Mouse (Mus musculus) forebrain, embryonic 10.5 days (tissue): ENCODE results near the gene Nkx1-2. TPM values are rescaled to one million over a fixed set of nuclear protein-coding genes. Genes with fewer than 3 reads are reported as not detected.
A peak's percentile ranks its signal among the peaks of the same experiment; 100 is the strongest.

Experiments
- DNase-seq: peaks from one replicate; pipeline ENCODE4 v3.0.0-alpha.2; 2017; ENCODE audit warnings: low spot score; ENCODE audit errors: extremely low spot score
- H3K27ac ChIP-seq: fragments of 300-500 bp; sonication (generic); 2 replicates; pipeline ENCODE4 v1.5.1; 2016; ENCODE audit warnings: mild to moderate bottlenecking
- H3K27me3 ChIP-seq: fragments of 300-500 bp; sonication (generic); 2 replicates; pipeline ENCODE4 v1.6.1; 2016; ENCODE audit warnings: mild to moderate bottlenecking; ENCODE audit not compliant: poor library complexity, severe bottlenecking
- H3K36me3 ChIP-seq: fragments of 300-500 bp; sonication (generic); replicated peaks from 2 replicates; pipeline ENCODE4 v1.6.1; 2016; ENCODE audit warnings: mild to moderate bottlenecking, moderate library complexity
- H3K4me1 ChIP-seq: fragments of 300-500 bp; sonication (generic); 2 replicates; pipeline ENCODE4 v1.6.1; 2016
- H3K4me3 ChIP-seq: fragments of 300-500 bp; sonication (generic); 2 replicates; pipeline ENCODE4 v1.5.1; 2016; ENCODE audit warnings: mild to moderate bottlenecking, moderate library complexity
- H3K9me3 ChIP-seq: fragments of 300-500 bp; sonication (generic); 2 replicates; pipeline ENCODE4 v1.6.1; 2016; ENCODE audit warnings: mild to moderate bottlenecking, moderate library complexity
- WGBS: fragments of 180-500 bp; shearing (Covaris S2); methylation state at CpG from one replicate; pipeline ENCODE4 v1.1.7; 2016; 5-methylcytosine and 5-hydroxymethylcytosine counted together
- polyA plus RNA-seq: library from polyadenylated mRNA; unstranded; fragments of >200 nt; fragmentation: Nextera tagmentation; extraction: Ambion mirVana; gene quantifications from 2 replicates; pipeline ENCODE4 v1.2.1, GENCODE M21; 2016

Gene Nkx1-2
- polyA plus RNA-seq, 1 experiment from 2014 or later = 0.09 TPM

DNA sequence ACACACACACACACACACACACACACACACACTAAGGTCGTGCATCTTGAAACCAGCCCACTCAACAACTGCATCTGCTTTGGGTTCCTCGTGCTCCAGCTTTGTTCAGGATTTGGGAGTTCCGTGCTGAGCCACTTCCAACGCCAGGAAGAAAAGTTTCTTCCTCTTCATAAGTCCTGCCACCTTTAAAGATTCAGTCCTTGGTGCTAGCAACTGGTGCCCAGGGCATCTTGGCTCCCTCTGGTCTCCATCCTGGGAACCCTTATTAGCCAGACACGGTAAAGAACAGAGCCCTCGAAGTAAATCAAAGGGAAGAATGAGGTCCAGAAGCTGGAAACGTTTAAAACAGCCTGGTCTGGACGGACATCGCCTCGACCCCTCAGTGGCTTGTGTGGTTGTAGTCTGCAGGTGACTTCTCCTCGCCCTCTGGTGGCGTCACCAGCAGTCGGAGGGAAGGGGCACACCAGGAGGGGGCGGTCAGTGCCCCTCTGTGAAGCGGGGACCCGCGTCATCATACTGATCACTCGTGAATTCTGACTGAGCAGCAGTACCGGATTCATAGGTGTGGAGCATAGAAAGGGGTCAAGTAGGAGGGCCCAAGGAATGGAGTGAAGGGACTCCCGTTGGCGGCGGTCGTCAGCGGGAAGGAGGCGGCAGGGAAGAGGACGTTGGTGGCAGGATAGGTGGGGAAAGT is 2.7 kb downstream of the Nkx1-2 start:
- H3K9me3 ChIP-seq = no peaks in the 10 kb centered on the region
- no peaks in the 10 kb centered on the region for H3K36me3 ChIP-seq
- DNase-seq = no peak
- H3K27me3 ChIP-seq = peaks cover 98% of the 10 kb centered on the region
- peaks cover 48% of the 10 kb centered on the region for H3K4me1 ChIP-seq
- WGBS = 3% methylated on average over 26 of the region's 26 CpGs
- peak overlapping the region; percentile 57 for H3K4me3 ChIP-seq
- no peak overlapping the region for H3K27ac ChIP-seq

DNA sequence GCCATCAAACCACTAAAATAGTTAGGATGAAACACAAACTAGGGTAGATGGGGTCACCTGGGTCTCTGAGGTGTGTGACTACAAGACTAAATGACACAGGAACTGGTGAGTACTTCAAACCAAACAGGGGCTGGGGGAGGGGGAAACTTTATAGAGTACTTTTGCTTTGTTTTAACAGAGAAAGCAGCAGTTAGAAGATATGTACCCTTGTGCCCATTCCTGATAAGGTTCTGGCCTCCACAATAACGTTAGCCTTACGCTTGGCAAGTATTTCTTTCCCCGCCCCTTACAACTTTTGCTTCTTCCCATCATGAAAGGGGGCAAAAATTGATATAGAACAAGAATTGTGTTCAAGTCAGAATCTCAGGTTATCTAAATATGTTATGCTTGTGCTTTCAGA is 3.6 kb downstream of the Nkx1-2 start:
- Histone ChIP-seq H3K27me3 (peaks cover 97% of the 10 kb centered on the region), H3K9me3 (no peaks in the 10 kb centered on the region)

DNA sequence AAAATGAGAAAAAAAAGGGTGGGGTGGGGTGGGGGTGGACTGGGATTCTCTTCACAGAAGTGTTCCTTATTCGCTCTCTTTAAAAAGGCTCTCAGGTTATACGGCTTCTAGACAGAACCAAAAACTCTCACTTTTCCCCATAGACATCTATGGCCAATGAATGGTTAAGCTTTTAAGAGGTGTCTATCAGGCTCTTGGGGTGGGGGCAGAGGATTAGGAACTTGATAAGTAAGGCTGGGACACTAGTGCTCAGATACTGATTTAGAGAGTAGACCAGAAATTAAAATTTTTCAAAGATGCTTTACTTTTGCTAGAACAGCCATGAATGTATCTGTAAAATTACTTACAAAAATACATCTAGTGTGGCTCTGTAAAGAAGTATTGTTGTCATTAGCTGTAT is 5.1 kb downstream of the Nkx1-2 start:
- peaks cover 82% of the 10 kb centered on the region for H3K27me3 ChIP-seq
- H3K36me3 ChIP-seq = no peaks in the 10 kb centered on the region
- DNase-seq = no peak
- H3K4me3 ChIP-seq = no peak overlapping the region
- H3K4me1 ChIP-seq = peaks cover 26% of the 10 kb centered on the region
- WGBS = 90% methylated on average over 2 of the region's 2 CpGs
- no peak overlapping the region for H3K27ac ChIP-seq
- no peaks in the 10 kb centered on the region for H3K9me3 ChIP-seq

More for the DNA sequence above, 3.6 kb downstream of the Nkx1-2 start:
- peaks cover 41% of the 10 kb centered on the region for H3K4me1 ChIP-seq
- DNase-seq = no peak
- no peak overlapping the region for H3K4me3 ChIP-seq
- H3K27ac ChIP-seq = no peak overlapping the region
- no peaks in the 10 kb centered on the region for H3K36me3 ChIP-seq
- WGBS = 80% methylated on average over 3 of the region's 3 CpGs

DNA sequence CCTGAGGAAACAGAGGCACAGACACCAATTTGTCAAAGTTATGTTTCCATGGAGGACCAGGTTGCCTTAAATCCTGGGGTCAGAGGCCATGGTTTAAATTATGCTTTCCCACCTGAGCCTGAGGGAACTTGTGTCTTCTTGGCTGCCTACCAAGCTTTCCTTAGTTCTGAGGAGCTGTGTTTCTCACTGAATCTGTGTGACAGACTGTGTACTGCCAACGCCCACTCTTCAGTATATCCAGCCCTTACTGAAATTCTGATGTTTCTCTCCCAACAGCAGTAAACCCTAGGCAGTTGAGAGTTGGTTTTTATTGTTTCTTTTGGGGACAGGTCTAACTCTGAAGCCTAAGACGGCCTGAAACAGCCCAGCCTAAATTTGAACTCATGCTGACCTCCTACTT is 5.7 kb downstream of the Nkx1-2 start:
- H3K36me3 ChIP-seq = no peaks in the 10 kb centered on the region
- no peak for DNase-seq
- WGBS = 78% methylated on average over 2 of the region's 2 CpGs
- peaks cover 77% of the 10 kb centered on the region for H3K27me3 ChIP-seq
- no peaks in the 10 kb centered on the region for H3K9me3 ChIP-seq
- no peak overlapping the region for H3K4me3 ChIP-seq
- H3K27ac ChIP-seq = no peak overlapping the region
- H3K4me1 ChIP-seq = peaks cover 21% of the 10 kb centered on the region

DNA sequence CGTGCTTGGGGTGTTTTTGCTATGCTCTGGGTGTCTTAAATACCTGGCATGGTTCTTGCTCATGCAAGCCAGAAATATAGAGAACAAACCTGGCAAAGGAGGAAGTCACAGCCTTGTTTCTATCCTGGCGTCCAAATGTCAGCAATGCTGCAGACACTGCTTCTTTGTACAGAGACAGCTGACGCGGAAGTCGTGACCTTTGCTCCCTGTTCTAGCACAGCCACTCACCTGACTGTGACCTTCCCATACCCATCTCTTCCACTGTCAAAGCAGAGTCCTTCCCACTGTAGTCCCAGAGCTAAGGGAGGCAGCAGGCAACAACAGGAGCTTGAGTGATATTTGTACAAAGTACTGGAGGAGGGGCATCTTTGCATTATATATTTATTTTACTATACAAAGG is 9.8 kb downstream of the Nkx1-2 start:
- no peak overlapping the region for H3K4me3 ChIP-seq
- no peaks in the 10 kb centered on the region for H3K36me3 ChIP-seq
- no peaks in the 10 kb centered on the region for H3K4me1 ChIP-seq
- no peak overlapping the region for H3K27ac ChIP-seq
- WGBS = 58% methylated on average over 5 of the region's 5 CpGs
- DNase-seq = no peak
- H3K9me3 ChIP-seq = no peaks in the 10 kb centered on the region
- peaks cover 35% of the 10 kb centered on the region for H3K27me3 ChIP-seq

DNA sequence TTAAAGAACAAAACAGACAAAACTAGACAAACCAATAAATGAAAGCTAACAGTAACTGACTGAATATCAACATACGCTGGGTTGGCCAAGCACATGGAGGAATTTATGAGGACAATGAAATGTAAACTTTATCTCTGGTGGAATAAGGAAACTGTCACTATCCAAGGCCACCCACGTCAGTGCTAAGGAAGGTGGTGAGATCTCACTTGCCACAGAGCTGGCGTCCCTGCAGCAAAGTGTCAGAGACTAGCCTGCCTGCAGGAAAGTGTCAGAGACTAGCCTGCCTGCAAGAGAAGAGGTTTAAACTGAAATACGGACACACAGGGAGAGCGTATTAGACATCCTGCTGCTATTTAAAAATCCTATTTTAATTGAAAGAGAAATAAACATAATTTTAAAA is 12.3 kb downstream of the Nkx1-2 start:
- Histone ChIP-seq H3K27ac (no peak overlapping the region), H3K36me3 (no peaks in the 10 kb centered on the region), H3K27me3 (peaks cover 11% of the 10 kb centered on the region), H3K4me3 (no peak overlapping the region), H3K9me3 (no peaks in the 10 kb centered on the region), H3K4me1 (no peaks in the 10 kb centered on the region)
- no peak for DNase-seq
- WGBS = 74% methylated on average over 5 of the region's 5 CpGs

DNA sequence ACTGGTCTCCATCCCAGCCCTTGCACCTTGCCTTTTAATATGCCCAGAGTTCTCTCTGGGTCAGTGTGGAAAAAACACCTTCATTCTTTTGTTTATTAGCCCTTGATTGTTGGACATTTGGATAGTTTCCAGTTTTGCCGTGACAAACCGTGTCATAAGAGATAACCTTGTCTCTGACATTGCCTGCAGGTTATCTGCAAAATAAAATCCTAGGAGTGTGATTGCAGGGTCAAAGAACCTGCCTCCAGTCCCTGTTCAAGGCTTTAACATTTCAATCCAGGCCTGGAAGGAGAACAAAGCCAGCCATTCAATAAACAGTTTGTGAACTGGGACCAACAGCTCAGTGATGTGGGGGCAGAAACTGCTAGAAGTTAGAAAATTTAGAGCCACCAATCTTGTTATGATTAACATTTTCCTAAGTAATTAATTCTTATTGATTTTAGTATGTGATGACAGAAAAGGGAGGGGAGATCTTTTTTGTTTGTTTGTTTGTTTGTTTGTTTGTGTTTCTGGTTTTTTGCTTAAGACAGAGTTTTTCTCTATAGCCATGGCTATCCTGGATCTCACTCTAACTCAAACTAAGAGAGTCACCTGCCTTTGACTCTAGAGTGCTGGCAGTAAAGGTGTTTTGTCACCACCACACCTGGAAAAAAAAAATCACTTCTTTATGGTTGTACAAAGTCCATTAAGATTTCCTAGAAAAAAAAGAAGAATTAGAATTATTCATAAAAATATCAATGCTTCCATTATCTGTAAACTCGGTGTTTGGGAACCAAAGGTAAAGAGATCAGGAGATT is 13.5 kb downstream of the Nkx1-2 start:
- peaks cover 8% of the 10 kb centered on the region for H3K27me3 ChIP-seq
- H3K36me3 ChIP-seq = no peaks in the 10 kb centered on the region
- no peaks in the 10 kb centered on the region for H3K9me3 ChIP-seq
- H3K4me1 ChIP-seq = no peaks in the 10 kb centered on the region
- no peak overlapping the region for H3K4me3 ChIP-seq
- H3K27ac ChIP-seq = no peak overlapping the region
- DNase-seq = no peak
- 86% methylated on average over 3 of the region's 3 CpGs for WGBS

DNA sequence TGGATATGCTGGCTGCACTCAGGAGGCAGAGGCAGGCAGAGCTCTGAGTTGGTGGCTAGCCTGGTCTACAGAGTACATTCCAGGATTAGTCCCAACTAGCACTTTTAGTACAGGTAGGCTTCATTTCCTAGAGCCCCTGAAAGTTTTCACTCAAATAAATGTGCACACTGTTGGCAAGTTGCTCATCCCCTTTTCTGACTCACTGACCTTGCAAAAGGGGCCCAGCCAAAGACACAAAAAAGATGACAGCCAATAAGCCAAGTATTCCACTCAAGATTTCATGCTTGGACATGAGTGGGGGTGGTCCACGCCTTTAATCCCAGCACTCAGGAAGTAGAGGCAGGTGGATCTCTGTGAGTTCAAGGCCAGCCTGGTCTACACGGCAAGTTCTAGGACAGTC is 18.0 kb downstream of the Nkx1-2 start:
- no peak overlapping the region for H3K4me3 ChIP-seq
- H3K9me3 ChIP-seq = no peaks in the 10 kb centered on the region
- no peak for DNase-seq
- 91% methylated on average over 2 of the region's 2 CpGs for WGBS
- H3K36me3 ChIP-seq = no peaks in the 10 kb centered on the region
- H3K27ac ChIP-seq = no peak overlapping the region
- peaks cover 48% of the 10 kb centered on the region for H3K27me3 ChIP-seq
- H3K4me1 ChIP-seq = peaks cover 4% of the 10 kb centered on the region

DNA sequence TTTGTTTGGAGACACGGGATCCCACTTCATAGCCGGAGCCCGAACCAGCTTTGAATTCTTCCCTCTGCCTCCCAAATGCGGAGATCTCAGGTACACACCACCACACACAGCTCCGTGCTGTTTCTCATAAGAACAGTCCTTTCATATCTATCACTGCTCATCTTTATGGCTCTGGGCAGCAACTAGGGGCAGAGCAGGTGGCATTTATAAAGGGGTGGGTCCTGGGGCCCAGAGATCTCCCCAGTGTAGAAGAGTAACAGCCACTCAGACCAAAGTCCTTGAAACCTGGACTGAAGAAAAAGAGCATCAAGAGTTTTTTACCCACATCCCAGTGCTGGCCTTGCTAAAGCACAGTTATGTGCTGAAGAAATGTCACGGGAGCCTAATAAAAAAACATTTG is 18.9 kb downstream of the Nkx1-2 start:
- 80% methylated on average over 6 of the region's 6 CpGs for WGBS
- DNase-seq = no peak
- no peaks in the 10 kb centered on the region for H3K36me3 ChIP-seq
- H3K9me3 ChIP-seq = no peaks in the 10 kb centered on the region
- H3K4me1 ChIP-seq = peaks cover 10% of the 10 kb centered on the region
- H3K27ac ChIP-seq = no peak overlapping the region
- peaks cover 48% of the 10 kb centered on the region for H3K27me3 ChIP-seq
- H3K4me3 ChIP-seq = no peak overlapping the region

DNA sequence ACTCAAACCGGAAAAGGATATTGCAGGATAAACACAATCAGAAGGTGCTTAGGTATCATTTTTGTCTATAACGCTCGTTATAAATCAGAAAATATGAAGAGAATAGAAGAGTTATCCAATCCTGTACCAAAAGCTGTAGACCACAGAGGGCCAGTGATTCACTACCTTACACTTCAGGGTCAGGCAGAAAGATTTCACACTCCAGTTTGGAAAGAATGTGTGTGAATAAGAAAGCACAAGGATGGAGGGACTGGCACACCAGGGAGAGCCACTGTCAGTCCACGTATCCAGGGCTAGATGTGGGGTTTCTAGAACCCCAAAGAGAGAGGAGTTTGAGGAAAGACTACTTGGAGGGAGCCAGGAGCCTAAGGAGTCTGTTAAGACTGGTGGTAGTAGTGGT is 22.5 kb downstream of the Nkx1-2 start:
- Histone ChIP-seq H3K9me3 (no peaks in the 10 kb centered on the region), H3K4me3 (peak overlapping the region; percentile 73; the same call in 1 of the 2 replicates), H3K36me3 (no peaks in the 10 kb centered on the region), H3K27me3 (peaks cover 48% of the 10 kb centered on the region), H3K27ac (peak overlapping the region; percentile 93), H3K4me1 (peaks cover 38% of the 10 kb centered on the region)
- WGBS = 57% methylated on average over 4 of the region's 4 CpGs
- no peak for DNase-seq

DNA sequence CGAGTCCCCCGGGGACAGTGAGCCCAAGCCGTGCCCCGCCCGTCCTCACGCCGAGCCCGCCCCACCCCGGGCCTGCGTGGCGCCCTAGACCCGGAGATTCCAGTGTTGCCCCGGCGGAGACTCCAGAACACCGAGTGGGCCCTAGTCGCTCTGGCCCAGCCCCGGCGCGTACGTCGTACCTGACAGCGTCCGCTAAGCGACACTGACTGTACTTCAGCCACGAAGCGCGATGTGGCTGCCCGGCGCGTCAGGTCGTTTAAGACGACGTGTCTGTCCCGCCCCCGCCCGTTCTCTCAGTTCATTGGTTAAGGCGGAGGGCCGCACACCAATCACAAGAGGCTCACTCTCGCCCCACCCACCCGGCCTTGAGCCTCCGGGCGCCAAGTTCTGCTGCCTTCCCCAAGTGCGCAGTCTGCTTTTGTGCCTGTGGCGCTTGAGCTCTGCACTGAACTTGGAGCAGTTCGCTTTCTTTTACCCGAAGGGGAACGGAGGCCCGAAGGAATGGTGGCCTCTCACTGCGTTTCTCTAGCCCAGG is 23.3 kb downstream of the Nkx1-2 start, which contains the start of gene Oat:
Gene Oat (minus strand): TSS at position 283 of the 535 bp plus-strand sequence.
- peaks cover 42% of the 10 kb centered on the region for H3K4me1 ChIP-seq
- H3K27me3 ChIP-seq = peaks cover 43% of the 10 kb centered on the region
- peak within 1 kb of the TSS; percentile 93 for H3K27ac ChIP-seq
- peak within 1 kb of the TSS; percentile 73 for H3K4me3 ChIP-seq
- DNase-seq = peak; percentile 97
- no peaks in the 10 kb centered on the region for H3K9me3 ChIP-seq
- H3K36me3 ChIP-seq = no peaks in the 10 kb centered on the region
- under 1% methylated on average over 49 of the region's 49 CpGs for WGBS

DNA sequence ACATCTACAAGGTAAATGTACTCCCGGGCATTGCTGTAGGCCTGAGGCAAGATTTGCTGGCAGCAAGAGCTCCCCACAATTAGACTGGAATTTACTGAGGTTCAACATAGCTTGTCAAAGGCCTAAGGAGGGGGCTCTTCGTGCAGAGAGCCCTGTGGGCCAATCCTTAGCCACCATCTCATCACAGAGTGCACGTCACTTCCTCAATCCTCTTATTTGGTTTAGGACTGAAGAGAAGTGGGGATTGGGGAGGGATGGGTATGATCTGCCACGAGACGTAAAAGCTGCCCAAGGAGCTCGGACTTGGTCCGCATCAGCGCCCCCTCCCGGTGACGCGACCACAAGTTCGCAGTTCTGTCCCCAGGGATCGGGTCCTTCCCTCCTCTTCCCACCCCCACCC is 23.8 kb downstream of the Nkx1-2 start:
- H3K4me1 ChIP-seq = peaks cover 42% of the 10 kb centered on the region
- H3K4me3 ChIP-seq = peak overlapping the region; percentile 73
- H3K27ac ChIP-seq = peak overlapping the region; percentile 93
- 1% methylated on average over 13 of the region's 13 CpGs for WGBS
- DNase-seq = peak; percentile 85
- no peaks in the 10 kb centered on the region for H3K9me3 ChIP-seq
- no peaks in the 10 kb centered on the region for H3K36me3 ChIP-seq
- H3K27me3 ChIP-seq = peaks cover 37% of the 10 kb centered on the region

DNA sequence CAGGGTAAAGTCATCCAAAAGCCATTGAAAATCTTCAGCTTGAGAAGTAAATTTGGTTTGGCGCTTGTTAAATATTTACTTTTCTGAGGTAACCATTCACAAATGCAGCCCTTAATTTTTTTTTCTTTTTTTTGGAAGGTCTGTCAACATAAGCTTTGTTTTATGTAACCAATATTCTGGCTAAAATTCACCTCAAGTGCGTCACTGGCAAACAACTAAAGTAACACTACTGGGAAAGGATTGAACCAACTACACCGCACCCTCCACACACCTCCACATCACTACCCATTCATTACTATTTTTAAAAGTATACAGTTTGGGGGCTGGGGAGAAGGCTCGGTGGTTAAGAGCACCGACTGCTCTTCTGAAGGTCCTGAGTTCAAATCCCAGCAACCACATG is 24.8 kb downstream of the Nkx1-2 start:
- H3K27ac ChIP-seq = no peak overlapping the region
- no peak overlapping the region for H3K4me3 ChIP-seq

More for the DNA sequence above, 24.8 kb downstream of the Nkx1-2 start:
- no peak for DNase-seq
- no peaks in the 10 kb centered on the region for H3K9me3 ChIP-seq
- peaks cover 5% of the 10 kb centered on the region for H3K36me3 ChIP-seq
- peaks cover 30% of the 10 kb centered on the region for H3K27me3 ChIP-seq
- 94% methylated on average over 5 of the region's 5 CpGs for WGBS
- peaks cover 42% of the 10 kb centered on the region for H3K4me1 ChIP-seq
